Mouse (Mus musculus) urinary bladder, postnatal 10 days (tissue): Measurements from ENCODE around the gene Olfr1412.

Source experiments
- DNase-seq: peaks from one replicate; pipeline ENCODE4 v3.0.0; 2022; ENCODE audit warnings: low spot score

Gene Olfr1412

DNA sequence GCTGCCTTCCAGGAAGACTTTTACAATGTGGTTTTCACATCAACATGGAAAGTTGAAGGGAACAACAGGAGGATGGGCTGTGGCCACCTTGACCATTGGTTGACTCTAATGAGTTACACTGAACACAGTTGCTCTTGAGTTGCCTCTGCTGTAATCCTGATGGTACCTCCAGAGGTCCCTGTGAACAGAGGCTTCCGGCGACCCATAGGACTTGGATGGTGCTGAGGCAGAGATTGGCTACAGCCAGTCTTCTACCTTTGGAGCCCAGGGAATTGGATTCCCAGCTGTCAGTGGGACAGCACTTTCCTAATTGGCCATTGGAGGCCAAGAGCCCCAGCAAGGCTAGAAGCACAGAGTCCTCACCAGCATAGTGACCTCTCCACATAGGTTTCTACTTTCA is at the start of gene Olfr1412:
Olfr1412 (plus strand) TSS at position 301 of the 400 bp plus-strand sequence.
- no peak for DNase-seq

- no peak for DNase-seq
These were observed 48.6 kb upstream of the Olfr1412 start for GRCm38 (mm10) chr1:92536972-92537371.

DNA sequence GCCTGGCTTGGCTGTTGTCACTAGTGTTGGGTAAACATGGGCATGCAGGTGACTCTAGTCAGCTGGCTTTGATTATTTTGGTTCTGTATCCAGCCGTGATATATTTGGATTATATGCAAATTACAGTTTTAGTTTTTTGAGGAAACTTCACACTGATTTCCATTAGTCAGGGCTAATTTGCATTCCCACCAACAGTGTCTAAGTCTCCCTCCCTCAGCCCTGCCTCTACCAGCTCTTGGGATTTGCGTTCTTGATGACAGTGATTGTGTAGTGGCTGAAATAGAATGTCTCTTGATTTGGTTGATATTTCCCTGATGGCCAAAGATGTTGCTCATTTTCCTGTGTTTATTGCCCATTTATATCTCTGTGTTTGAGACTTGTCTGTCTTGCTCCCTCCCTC is 46.5 kb upstream of the Olfr1412 start:
- DNase-seq, result no peak

DNA sequence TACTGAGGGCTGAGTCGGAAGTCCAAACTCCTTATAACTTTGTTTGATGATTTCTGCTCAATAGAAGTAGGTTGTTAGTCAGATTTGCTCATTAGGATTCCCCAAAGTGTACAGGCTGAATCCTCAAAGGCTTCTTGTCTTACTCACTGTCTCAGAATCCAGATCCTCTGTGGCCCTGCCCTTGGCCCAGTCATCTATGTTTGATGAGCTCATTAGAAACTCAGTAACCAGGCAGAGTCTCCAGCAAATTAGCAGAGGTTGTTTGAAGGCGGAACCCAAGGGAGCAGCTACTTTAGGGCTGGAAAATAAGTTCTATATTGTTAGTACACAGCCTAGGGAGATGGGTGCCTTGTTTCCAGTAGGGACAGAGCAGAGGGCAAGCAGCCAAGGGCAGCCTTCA is 39.6 kb upstream of the Olfr1412 start:
- no peak for DNase-seq

GRCm38 (mm10) chr1:92571022-92571421 is 14.6 kb upstream of the Olfr1412 start, which contains the start of gene Olfr1413:
Gene Olfr1413, plus strand, starts transcription at chr1:92571322.
- DNase-seq, result no peak

DNA sequence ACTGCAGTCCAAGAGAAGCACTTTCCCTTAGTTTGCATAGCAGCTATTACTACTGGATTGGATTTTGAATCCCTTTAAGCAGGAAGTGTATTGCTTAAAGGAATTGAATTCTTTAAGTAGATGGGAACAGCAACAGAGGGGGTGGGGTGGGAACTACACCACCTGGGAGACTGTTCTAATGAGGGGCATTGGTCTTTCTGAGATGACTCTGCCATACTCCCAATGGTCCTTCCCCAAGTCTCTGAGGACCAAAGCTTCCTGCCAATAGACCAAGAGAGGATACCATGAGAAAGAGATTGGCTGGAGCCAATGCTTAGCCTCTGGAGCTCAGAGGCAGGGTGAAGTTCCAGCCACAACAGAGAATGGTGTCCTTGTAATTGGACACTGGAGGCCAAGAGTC is 8.5 kb downstream of the Olfr1412 start, which contains the start of gene Olfr1411:
Olfr1411 (plus strand) TSS at position 301 of the 400 bp plus-strand sequence.
- no peak for DNase-seq

GRCm38 (mm10) chr1:92596019-92596418 is 10.4 kb downstream of the Olfr1412 start:
- no peak for DNase-seq

DNA sequence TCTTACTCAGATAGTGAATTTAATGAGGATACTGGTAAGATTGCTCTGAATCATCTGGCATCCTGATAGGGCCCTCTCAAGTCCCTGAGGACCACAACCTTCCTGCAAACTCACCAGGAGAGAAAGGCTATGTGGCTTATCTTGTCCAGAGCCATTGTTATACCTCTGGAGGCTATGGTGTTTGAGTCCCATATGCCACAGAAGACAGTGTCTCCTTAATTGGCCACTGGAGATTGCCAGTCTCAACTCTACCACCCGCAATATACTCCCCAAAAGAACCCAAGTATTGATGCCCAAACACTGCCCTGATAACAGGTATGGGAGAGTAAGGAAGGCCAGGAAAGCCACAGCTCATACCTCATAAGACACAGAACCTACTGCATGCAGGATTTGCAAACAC is 19.9 kb downstream of the Olfr1412 start, which contains the start of gene Olfr1410:
Olfr1410 (plus strand) TSS at position 301 of the 400 bp plus-strand sequence.
- no peak for DNase-seq

- no peak for DNase-seq
These were observed 22.1 kb downstream of the Olfr1412 start for GRCm38 (mm10) chr1:92607711-92608110.

- no peak for DNase-seq
These were observed 25.4 kb downstream of the Olfr1412 start for GRCm38 (mm10) chr1:92611008-92611407.

DNA sequence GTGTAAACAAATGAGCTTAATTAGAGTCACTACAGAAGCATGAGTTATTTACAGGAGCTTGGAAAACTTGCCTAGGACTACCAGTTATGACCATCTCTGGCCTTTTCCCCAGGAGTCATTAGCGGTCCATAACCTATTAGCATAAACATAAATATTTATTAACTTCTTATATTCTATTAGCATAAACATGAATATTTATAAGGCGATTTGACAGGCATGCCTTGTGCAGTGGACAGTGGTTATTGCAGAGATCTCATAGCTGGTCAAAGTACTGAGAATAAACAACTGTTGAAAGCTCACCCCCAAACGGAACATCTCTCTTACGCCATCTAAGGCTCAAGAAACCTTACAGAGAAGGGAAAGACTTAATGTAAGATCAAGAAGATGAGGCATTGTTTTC is 27.6 kb downstream of the Olfr1412 start:
- no peak for DNase-seq

DNA sequence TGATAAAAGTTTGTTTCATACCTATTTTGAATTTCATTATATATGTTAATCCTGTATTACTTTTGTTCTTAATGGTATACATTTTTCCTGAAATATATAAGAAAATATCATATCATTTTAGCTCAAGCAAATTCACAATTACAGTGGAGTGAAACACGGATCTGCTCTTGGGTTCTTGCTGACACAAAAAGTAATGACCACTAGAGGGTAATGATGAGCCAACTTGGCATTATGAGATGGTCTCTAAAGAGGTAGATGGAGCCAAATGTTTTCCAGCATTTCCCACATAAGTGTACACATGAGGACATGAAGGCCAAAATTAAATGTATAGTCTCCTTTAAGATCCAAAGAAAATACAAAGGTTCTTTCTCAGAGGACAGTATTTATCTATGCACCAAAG is 28.9 kb downstream of the Olfr1412 start:
- DNase-seq, result no peak

DNA sequence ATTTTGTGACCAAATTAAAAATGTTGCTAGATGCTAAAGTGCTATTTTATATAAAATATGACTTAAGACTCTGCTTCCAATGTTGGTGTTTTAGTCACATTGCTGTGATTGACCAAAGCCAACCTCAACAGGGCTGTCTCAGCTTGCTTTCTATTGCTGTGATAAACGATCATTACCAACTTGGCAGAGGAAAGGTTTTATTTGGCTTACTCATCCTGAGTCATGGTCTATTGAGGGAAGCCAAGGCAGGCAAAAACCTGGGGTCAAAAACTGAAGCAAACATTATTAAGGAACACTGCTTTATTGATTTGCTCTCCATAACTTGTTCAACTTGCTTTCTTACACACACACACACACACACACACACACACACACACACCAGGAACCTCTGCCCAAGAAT is 30.5 kb downstream of the Olfr1412 start:
- DNase-seq, result no peak

GRCm38 (mm10) chr1:92617488-92617887 is 31.9 kb downstream of the Olfr1412 start, which contains the start of gene Olfr12:
Gene Olfr12, plus strand, starts transcription at chr1:92617788.
- DNase-seq, result no peak

- DNase-seq, result no peak
These were observed 32.8 kb downstream of the Olfr1412 start for GRCm38 (mm10) chr1:92618360-92618759.

GRCm38 (mm10) chr1:92628227-92628626 is 42.6 kb downstream of the Olfr1412 start:
- DNase-seq, result no peak

DNA sequence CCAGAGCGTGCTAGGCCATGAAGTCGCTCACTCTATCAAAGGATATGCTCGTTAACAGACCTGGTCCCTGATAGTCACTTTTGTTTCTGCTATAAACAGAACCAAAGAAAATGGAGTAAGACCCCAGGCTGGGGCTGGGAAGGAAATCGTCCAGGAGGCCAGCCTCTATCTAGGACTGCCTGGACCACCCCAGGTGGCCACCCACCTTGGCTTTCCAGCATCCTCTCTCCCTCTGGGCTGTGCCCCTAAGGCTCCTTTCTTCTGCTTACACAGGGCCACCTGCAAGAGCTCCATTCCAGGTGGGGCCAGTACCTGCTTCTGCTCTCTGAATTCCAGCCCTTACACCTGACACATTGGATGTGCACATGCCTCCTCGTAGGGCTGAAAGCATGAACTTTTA is 46.6 kb downstream of the Olfr1412 start:
- no peak for DNase-seq

DNA sequence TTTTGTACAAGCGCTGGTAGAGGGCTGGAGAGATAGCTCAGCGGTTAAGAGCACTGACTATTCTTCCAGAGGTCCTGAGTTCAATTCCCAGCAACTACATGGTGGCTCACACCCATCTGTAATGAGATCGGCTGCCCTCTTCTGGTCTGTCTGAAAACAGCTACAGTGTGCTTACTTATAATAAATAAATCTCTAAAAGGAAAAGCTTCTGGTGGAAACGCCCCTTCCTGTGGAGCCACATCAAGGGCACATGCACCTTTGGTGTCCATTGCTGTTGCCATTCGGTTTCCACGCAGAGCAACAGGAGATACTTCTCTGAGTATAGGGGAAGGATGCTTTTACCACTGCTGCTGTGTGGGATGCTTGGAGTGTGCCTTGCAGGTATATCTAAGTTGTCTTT is 47.4 kb downstream of the Olfr1412 start:
- DNase-seq, result no peak

GRCm38 (mm10) chr1:92633726-92634125 is 48.1 kb downstream of the Olfr1412 start:
- DNase-seq, result no peak

- no peak for DNase-seq
These were observed 49.0 kb downstream of the Olfr1412 start for GRCm38 (mm10) chr1:92634569-92634968.

DNA sequence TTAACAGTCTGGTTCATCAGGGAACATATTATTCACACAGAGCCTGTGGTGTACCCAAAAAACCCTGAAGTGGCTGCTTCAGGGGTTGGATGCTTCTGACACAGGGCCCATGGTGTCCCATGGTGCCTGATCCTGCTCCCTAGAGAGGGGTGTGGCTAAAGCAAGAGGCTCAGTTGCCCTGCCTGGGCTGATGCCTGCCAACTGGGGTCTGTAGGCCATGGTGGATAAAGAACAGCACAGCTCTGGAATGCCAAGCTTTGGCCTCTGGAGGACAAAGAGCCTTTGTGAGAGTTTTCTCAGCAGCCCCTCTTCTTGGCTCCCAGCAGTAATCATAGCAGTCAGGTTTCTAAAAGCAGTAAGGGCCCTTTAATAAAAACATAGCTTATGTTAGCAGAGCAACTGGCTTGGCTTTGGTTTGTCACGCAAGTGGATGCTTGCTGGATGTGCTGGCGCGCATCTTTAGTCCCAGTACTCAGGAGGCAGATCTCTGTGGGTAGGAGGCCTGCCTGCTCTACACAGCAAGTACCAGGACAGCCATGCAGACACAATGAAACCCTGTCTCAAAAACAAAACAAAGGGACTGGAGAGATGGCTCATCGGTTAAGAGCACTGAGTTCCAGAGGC is 49.5 kb downstream of the Olfr1412 start:
- no peak for DNase-seq

- no peak for DNase-seq
These were observed 50.4 kb downstream of the Olfr1412 start for GRCm38 (mm10) chr1:92636015-92636414.

DNA sequence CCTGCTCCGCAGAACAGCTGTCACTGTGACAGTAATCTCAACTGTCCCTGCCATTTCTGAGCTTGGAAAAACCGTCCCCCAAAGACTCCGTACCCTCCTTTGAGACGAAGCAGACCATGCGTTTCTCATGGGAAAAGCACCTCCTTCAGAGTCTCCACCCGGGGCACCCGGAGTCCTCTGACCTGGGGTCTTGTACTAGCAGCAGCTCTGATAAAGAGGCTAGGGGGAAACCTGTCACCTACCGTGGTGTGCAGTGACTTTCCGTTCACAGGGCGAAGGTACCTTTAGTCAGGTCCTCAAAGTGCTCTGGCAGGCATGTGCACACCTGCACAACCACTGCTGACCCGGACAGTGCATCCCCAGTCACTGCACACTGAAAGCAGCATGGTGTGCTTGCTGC is 51.1 kb downstream of the Olfr1412 start:
- no peak for DNase-seq

GRCm38 (mm10) chr1:92637501-92638172 is 52.1 kb downstream of the Olfr1412 start:
- DNase-seq, result no peak
